Mouse (Mus musculus) adrenal gland, postnatal 4 days (tissue): ENCODE data around the gene Tbc1d4. TPM values are rescaled to one million over a fixed set of nuclear protein-coding genes. Genes with fewer than 3 reads are reported as not detected.

Experiments
- DNase-seq, 2 experiments: peaks; one replicate each; pipeline ENCODE4 v3.0.0; 2021 to 2022; ENCODE audit warnings: low spot score in 2 of 2, mixed read lengths in 2 of 2
- total RNA-seq, 2 experiments: library from RNA; stranded (reverse); gene quantifications; 2 replicates each; pipeline ENCODE4 v1.2.3; 2021

Tbc1d4 gene
- total RNA-seq, 2 experiments from 2014 or later: 63.4 to 65.0 TPM

GRCm38 (mm10) chr14:101503168-101503961 lies 105.6 kb downstream of the Tbc1d4 start:
- DNase-seq: no peak

- no peak for DNase-seq
Observed at GRCm38 (mm10) chr14:101501868-101502267, 107.1 kb downstream of the Tbc1d4 start.

- DNase-seq: no peak
Observed at GRCm38 (mm10) chr14:101501452-101501851, 107.5 kb downstream of the Tbc1d4 start.

GRCm38 (mm10) chr14:101500826-101501225 lies 108.2 kb downstream of the Tbc1d4 start:
- no peak for DNase-seq

GRCm38 (mm10) chr14:101499838-101500237 lies 109.2 kb downstream of the Tbc1d4 start:
- DNase-seq: no peak

GRCm38 (mm10) chr14:101488264-101488810 lies 120.7 kb downstream of the Tbc1d4 start:
- no peak for DNase-seq

- no peak for DNase-seq
Observed at GRCm38 (mm10) chr14:101486550-101486949, 122.4 kb downstream of the Tbc1d4 start.

- peak in 1 of 2 experiments; percentile 32 for DNase-seq
Observed at GRCm38 (mm10) chr14:101483230-101483629, 125.8 kb downstream of the Tbc1d4 start.

- no peak for DNase-seq
Observed at GRCm38 (mm10) chr14:101482270-101482669, 126.7 kb downstream of the Tbc1d4 start.

- DNase-seq: no peak
Observed at GRCm38 (mm10) chr14:101481165-101481564, 127.8 kb downstream of the Tbc1d4 start.

GRCm38 (mm10) chr14:101480541-101480940 lies 128.4 kb downstream of the Tbc1d4 start:
- no peak for DNase-seq

GRCm38 (mm10) chr14:101477827-101478220 lies 131.2 kb downstream of the Tbc1d4 start:
- no peak for DNase-seq

GRCm38 (mm10) chr14:101477081-101477826 lies 131.7 kb downstream of the Tbc1d4 start:
- no peak for DNase-seq

GRCm38 (mm10) chr14:101469475-101470093 lies 139.4 kb downstream of the Tbc1d4 start:
- DNase-seq: no peak

GRCm38 (mm10) chr14:101468143-101468542 lies 140.8 kb downstream of the Tbc1d4 start:
- DNase-seq: no peak

- DNase-seq: no peak
Observed at GRCm38 (mm10) chr14:101467532-101467931, 141.5 kb downstream of the Tbc1d4 start.

- DNase-seq: no peak
Observed at GRCm38 (mm10) chr14:101466521-101466920, 142.5 kb downstream of the Tbc1d4 start.

- no peak for DNase-seq
Observed at GRCm38 (mm10) chr14:101465893-101466292, 143.1 kb downstream of the Tbc1d4 start.

- peak in 1 of 2 experiments; percentile 52 for DNase-seq
Observed at GRCm38 (mm10) chr14:101460768-101461167, 148.2 kb downstream of the Tbc1d4 start.

GRCm38 (mm10) chr14:101452915-101453314 lies 156.1 kb downstream of the Tbc1d4 start:
- no peak for DNase-seq

- DNase-seq: no peak
Observed at GRCm38 (mm10) chr14:101447857-101448256, 161.1 kb downstream of the Tbc1d4 start.

GRCm38 (mm10) chr14:101445205-101445604 lies 163.8 kb downstream of the Tbc1d4 start:
- no peak for DNase-seq
